Mouse (Mus musculus) lung, postnatal 0 days (tissue): ENCODE measurements at regions not wholly inside any gene's neighbourhood (a gene's known extent, or its start where the extent isn't known, plus 50 kb on each side); places are given as distances from the start of the nearest gene placed in this dataset.

Source experiments
- CTCF ChIP-seq: IDR thresholded peaks from 2 replicates; pipeline ENCODE4 v1.5.1; 2016; ENCODE audit warnings: antibody characterized with exemption, mild to moderate bottlenecking
- EP300 ChIP-seq: IDR thresholded peaks from 2 replicates; pipeline ENCODE4 v1.6.1; 2016; ENCODE audit warnings: antibody characterized with exemption, mild to moderate bottlenecking, control low read depth

DNA sequence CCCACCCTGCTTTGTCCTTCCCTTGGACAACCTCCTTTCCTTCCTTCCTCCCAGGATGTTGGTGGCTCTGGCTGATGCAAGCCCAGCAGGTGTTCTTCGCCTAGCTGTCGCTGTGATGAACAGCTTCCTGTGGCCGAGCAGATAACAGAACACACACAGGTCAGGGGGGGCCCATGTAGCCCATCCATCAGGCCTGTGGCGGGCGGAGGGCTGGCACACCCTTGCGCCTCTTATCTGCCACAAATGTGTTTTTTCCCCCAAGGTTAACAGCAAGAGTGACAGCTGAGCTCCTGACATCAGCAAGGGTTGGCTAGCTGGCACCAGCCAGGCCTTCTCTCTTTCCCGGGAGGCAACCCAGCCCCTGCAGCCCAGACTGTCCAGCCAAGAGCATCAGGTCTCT lies 59.9 kb upstream of the Ctnnbl1 start:
- TF ChIP-seq CTCF, result no peak
- TF ChIP-seq EP300, result no peak
